Mouse (Mus musculus): ENCODE measurements at regions not wholly inside any gene's neighbourhood (a gene's known extent, or its start where the extent isn't known, plus 50 kb on each side); places are given as distances from the start of the nearest gene placed in this dataset.

GRCm38 (mm10) chrX:21558318-21558717, 74.0 kb downstream of the Agtr2 start:
- no peak for DNase-seq (ENCODE audit: low spot score)

- peak; percentile 24 for DNase-seq (ENCODE audit: low spot score)
Observed at GRCm38 (mm10) chrX:21566669-21567068, 82.3 kb downstream of the Agtr2 start.

- DNase-seq (ENCODE audit: low spot score), result peak; percentile 44
Observed at GRCm38 (mm10) chrX:21567530-21567929, 83.2 kb downstream of the Agtr2 start.

GRCm38 (mm10) chrX:21567971-21568370, 83.6 kb downstream of the Agtr2 start:
- DNase-seq (ENCODE audit: low spot score), result no peak

- no peak for DNase-seq (ENCODE audit: low spot score)
Observed at GRCm38 (mm10) chrX:21579945-21580344, 95.6 kb downstream of the Agtr2 start.

- DNase-seq (ENCODE audit: low spot score), result no peak
Observed at GRCm38 (mm10) chrX:21586030-21586429, 101.7 kb downstream of the Agtr2 start.

- DNase-seq (ENCODE audit: low spot score), result no peak
Observed at GRCm38 (mm10) chrX:21589811-21590210, 105.5 kb downstream of the Agtr2 start.
